Mouse (Mus musculus): ENCODE data around the gene Rbmxl2.

GRCm38 (mm10) chr7:107253355-107253754 is 44.1 kb downstream of the Rbmxl2 start:
- no peak for TF ChIP-seq POLR2A (IDR thresholded peaks at IDR 0.05; ENCODE audit: extremely low read depth, insufficient read depth, low read length)
- no peak for TF ChIP-seq CTCF (IDR thresholded peaks at IDR 0.05; ENCODE audit: extremely low read depth, insufficient read depth, low read length)
